ENCODE assay signal across 25 mouse cellular contexts in genomic region chr6:4493666-4494065, GRCm38 (mm10).
"Had no signal": no experiment of that assay in that cellular context is flagged by ENCODE, and none has a peak within 500 bp of the region (broad histone marks: within the 10 kb centered on the region; RNA-seq: fewer than 3 reads in every experiment).

No protein-coding gene starts in this region.

- H3K4me3 ChIP-seq: gastrocnemius, adult 2 months; heart, embryonic 10.5 days; heart, embryonic 12.5 days; hindbrain, embryonic 10.5 days; hindbrain, embryonic 12.5 days; hindbrain, embryonic 15.5 days; layer of hippocampus, adult 2 months; left cerebral cortex, adult 2 months; limb, embryonic 10.5 days; limb, embryonic 12.5 days; liver, embryonic 13.5 days had no signal

- H3K36me3 ChIP-seq: heart, embryonic 10.5 days; heart, embryonic 12.5 days; hindbrain, embryonic 10.5 days; hindbrain, embryonic 12.5 days; hindbrain, embryonic 15.5 days; limb, embryonic 10.5 days; limb, embryonic 12.5 days; liver, embryonic 13.5 days had no signal

- DNase-seq: gastrocnemius, adult 2 months; gastrocnemius, postnatal 10 days; gastrocnemius, postnatal 25 days; heart, adult 18-20 months; heart, postnatal 10 days; heart, postnatal 4 days; kidney, adult 18-20 months; kidney, adult 8-10 months; kidney, postnatal 10 days; kidney, postnatal 25 days; kidney, postnatal 4 days; liver; liver, embryonic 13.5 days had no signal

- H3K27ac ChIP-seq: gastrocnemius, adult 2 months; heart, embryonic 10.5 days; hindbrain, embryonic 10.5 days; hindbrain, embryonic 12.5 days; hindbrain, embryonic 15.5 days; hindbrain, postnatal 0 days; layer of hippocampus, adult 2 months; left cerebral cortex, adult 2 months; limb, embryonic 10.5 days; limb, embryonic 12.5 days; liver, embryonic 13.5 days had no signal

- H3K9me3 ChIP-seq: heart, embryonic 10.5 days; heart, embryonic 12.5 days; hindbrain, embryonic 10.5 days; hindbrain, embryonic 12.5 days; hindbrain, embryonic 15.5 days; limb, embryonic 10.5 days; limb, embryonic 12.5 days; liver, embryonic 13.5 days had no signal

- H3K9ac ChIP-seq: heart, embryonic 12.5 days; hindbrain, embryonic 12.5 days; hindbrain, embryonic 15.5 days; limb, embryonic 12.5 days; liver, embryonic 13.5 days had no signal

- H3K4me2 ChIP-seq: heart, embryonic 12.5 days; hindbrain, embryonic 12.5 days; hindbrain, embryonic 15.5 days; limb, embryonic 12.5 days; liver, embryonic 11.5 days; liver, embryonic 13.5 days had no signal

- H3K27me3 ChIP-seq: heart, embryonic 12.5 days; hindbrain, embryonic 12.5 days; hindbrain, embryonic 15.5 days; limb, embryonic 12.5 days; liver, embryonic 13.5 days had no signal

- ATAC-seq: hindbrain, postnatal 0 days; intestine, postnatal 0 days had no signal

- H3K4me1 ChIP-seq: hindbrain, embryonic 15.5 days; liver, embryonic 13.5 days had no signal
